Mouse (Mus musculus): ENCODE measurements at regions not wholly inside any gene's neighbourhood (a gene's known extent, or its start where the extent isn't known, plus 50 kb on each side); places are given as distances from the start of the nearest gene placed in this dataset.

- H3K4me3 ChIP-seq (replicated peaks in 1 of 3; ENCODE audit: low read depth in 2 of 3, low read length in 2 of 3, poor library complexity in 1 of 3) = no peak overlapping the region
- no peaks in the 10 kb centered on the region for H3K9me3 ChIP-seq (replicated peaks; ENCODE audit: low read length)
- no peak overlapping the region for H3K9ac ChIP-seq (ENCODE audit: insufficient read depth, low read depth)
- H3K27ac ChIP-seq (ENCODE audit: insufficient read depth, low read depth) = no peak overlapping the region
- H3K27me3 ChIP-seq (replicated peaks) = no peaks in the 10 kb centered on the region
- no peak for DNase-seq (ENCODE audit: extremely low read depth)
- no peaks in the 10 kb centered on the region for H3K36me3 ChIP-seq (replicated peaks in 1 of 2; ENCODE audit: control insufficient read depth in 1 of 2, insufficient read depth in 1 of 2, low read length in 1 of 2)
- in situ Hi-C loops (cut with MboI; ENCODE audit: low pct_ligation_motif_present, low pct_unique_long_range_greater_than_20kb, low sequenced_read_pairs) = no loop called here
- H3K4me1 ChIP-seq (ENCODE audit: control insufficient read depth in 1 of 2, insufficient read depth in 2 of 2) = no peaks in the 10 kb centered on the region
- dilution Hi-C loops (cut with MboI; ENCODE audit: extremely low pct_ligation_motif_present, extremely low pct_unique_long_range_greater_than_20kb, low sequenced_read_pairs) = no loop called here
- TF ChIP-seq E2F4 (IDR thresholded peaks at IDR 0.05; ENCODE audit: insufficient replicate concordance, low read depth, low read length) = no peak
- TF ChIP-seq GABPA (IDR thresholded peaks at IDR 0.05; ENCODE audit: insufficient replicate concordance, low read depth, low read length) = no peak
- TF ChIP-seq JUN (IDR thresholded peaks at IDR 0.05; ENCODE audit: insufficient read depth, low read depth, low read length) = no peak
- TF ChIP-seq USF1 (IDR thresholded peaks at IDR 0.05; ENCODE audit: low read depth, low read length) = no peak
- no peak for TF ChIP-seq JUND (conservative IDR thresholded peaks at IDR 0.05; ENCODE audit: low read depth, low read length)
- no peak for TF ChIP-seq MEF2A (IDR thresholded peaks at IDR 0.05; ENCODE audit: borderline replicate concordance, low read depth, low read length)
- TF ChIP-seq CHD2 (IDR thresholded peaks at IDR 0.05; ENCODE audit: low read length) = no peak
- no peak for TF ChIP-seq HCFC1 (IDR thresholded peaks at IDR 0.05; ENCODE audit: low read depth, low read length)
- no peak for TF ChIP-seq BHLHE40 (IDR thresholded peaks at IDR 0.05; ENCODE audit: low read depth, low read length)
- no peak for TF ChIP-seq TBP (conservative IDR thresholded peaks at IDR 0.05; ENCODE audit: low read depth, low read length)
- H3K4me2 ChIP-seq (ENCODE audit: insufficient read depth, low read depth, poor library complexity, severe bottlenecking) = no peak overlapping the region
- H3K79me2 ChIP-seq (replicated peaks; ENCODE audit: control insufficient read depth, extremely low read depth, insufficient read depth, poor library complexity, severe bottlenecking) = no peaks in the 10 kb centered on the region
Observed at GRCm38 (mm10) chr13:28782497-28783246, 170.8 kb downstream of the Sox4 start.

DNA sequence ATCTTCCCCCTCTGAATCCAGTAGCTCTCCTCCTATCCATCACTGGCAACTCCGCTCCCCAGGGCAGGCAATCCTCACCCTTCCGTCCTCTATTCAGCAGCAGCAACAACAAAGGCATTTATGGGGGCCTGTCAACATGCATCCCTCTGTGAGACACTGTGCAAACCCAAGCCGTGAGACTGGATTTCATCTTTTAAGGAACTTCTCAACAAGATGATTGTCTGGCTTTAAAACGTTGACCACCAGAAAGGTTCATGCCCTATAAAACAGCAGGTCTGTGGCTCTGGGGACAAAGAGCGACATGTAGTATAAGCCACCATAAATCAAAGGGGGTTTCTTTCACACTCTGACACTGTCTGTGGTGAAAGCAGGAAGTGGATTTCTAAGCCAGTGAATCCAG lies 171.4 kb downstream of the Sox4 start:
- H3K36me3 ChIP-seq (replicated peaks in 1 of 2; ENCODE audit: control insufficient read depth in 1 of 2, insufficient read depth in 1 of 2, low read length in 1 of 2) = no peaks in the 10 kb centered on the region
- DNase-seq (ENCODE audit: extremely low read depth) = no peak
- H3K9me3 ChIP-seq (replicated peaks; ENCODE audit: low read length) = no peaks in the 10 kb centered on the region
- no peak overlapping the region for H3K27ac ChIP-seq (ENCODE audit: insufficient read depth, low read depth)
- H3K4me2 ChIP-seq (ENCODE audit: insufficient read depth, low read depth, poor library complexity, severe bottlenecking) = no peak overlapping the region
- no peak overlapping the region for H3K9ac ChIP-seq (ENCODE audit: insufficient read depth, low read depth)
- in situ Hi-C loops (cut with MboI; ENCODE audit: low pct_ligation_motif_present, low pct_unique_long_range_greater_than_20kb, low sequenced_read_pairs) (no loop called here), dilution Hi-C loops (cut with MboI; ENCODE audit: extremely low pct_ligation_motif_present, extremely low pct_unique_long_range_greater_than_20kb, low sequenced_read_pairs) (no loop called here)
- H3K27me3 ChIP-seq (replicated peaks) = no peaks in the 10 kb centered on the region
- no peak overlapping the region for H3K4me3 ChIP-seq (replicated peaks in 1 of 3; ENCODE audit: low read depth in 2 of 3, low read length in 2 of 3, poor library complexity in 1 of 3)
- H3K79me2 ChIP-seq (replicated peaks; ENCODE audit: control insufficient read depth, extremely low read depth, insufficient read depth, poor library complexity, severe bottlenecking) = no peaks in the 10 kb centered on the region
- TF ChIP-seq MXI1 (IDR thresholded peaks at IDR 0.05; ENCODE audit: low read depth, low read length) (no peak), IRF4 (IDR thresholded peaks at IDR 0.05; ENCODE audit: low read depth, low read length) (no peak), RCOR1 (conservative IDR thresholded peaks at IDR 0.05; ENCODE audit: low read depth, low read length) (no peak), KAT2A (IDR thresholded peaks at IDR 0.05; ENCODE audit: insufficient replicate concordance, low read length) (no peak), POLR2AphosphoS2 (IDR thresholded peaks at IDR 0.05; ENCODE audit: low read depth, low read length) (no peak), ZNF384 (IDR thresholded peaks at IDR 0.05; ENCODE audit: low read depth, low read length) (no peak), E2F4 (IDR thresholded peaks at IDR 0.05; ENCODE audit: insufficient replicate concordance, low read depth, low read length) (no peak), MAFK (IDR thresholded peaks at IDR 0.05; ENCODE audit: insufficient replicate concordance, low read length) (no peak)
- H3K4me1 ChIP-seq (ENCODE audit: control insufficient read depth in 1 of 2, insufficient read depth in 2 of 2) = no peaks in the 10 kb centered on the region

All from CH12.LX (cell line).